Mouse (Mus musculus) kidney, postnatal 4 days (tissue): ENCODE measurements around the gene Anxa5.

ENCODE experiments used
- DNase-seq, 2 experiments: peaks; one replicate each; pipeline ENCODE4 v3.0.0; 2021; ENCODE audit warnings: mixed read lengths in 2 of 2

Anxa5 gene

GRCm38 (mm10) chr3:36446918-36447317 lies 28.8 kb downstream of the Anxa5 start:
- no peak for DNase-seq

GRCm38 (mm10) chr3:36446506-36446905 lies 29.2 kb downstream of the Anxa5 start:
- DNase-seq, result no peak

- DNase-seq, result no peak
These were observed 29.7 kb downstream of the Anxa5 start for GRCm38 (mm10) chr3:36446041-36446440.

GRCm38 (mm10) chr3:36442426-36442825 lies 33.3 kb downstream of the Anxa5 start:
- peak; percentile 49 to 66 for DNase-seq

DNA sequence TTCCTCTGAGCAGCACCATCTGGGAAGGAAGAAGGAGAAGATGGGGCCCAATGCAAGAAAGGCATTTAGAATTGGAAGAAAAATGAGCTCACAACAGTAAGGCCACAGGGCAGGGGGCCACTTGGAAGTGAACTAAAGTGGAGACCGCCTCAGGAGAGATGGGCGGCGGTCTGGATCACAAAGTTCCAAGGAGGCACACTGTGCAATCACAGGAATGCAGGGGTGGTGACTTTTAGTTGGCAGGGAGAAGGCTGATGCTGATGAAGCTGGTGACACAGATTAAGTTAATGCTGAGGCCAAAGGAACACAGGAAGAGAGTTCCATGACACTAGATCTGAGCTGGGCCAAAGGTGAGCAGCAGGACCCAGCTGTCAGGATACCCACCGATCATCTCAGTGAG lies 35.4 kb downstream of the Anxa5 start:
- no peak for DNase-seq

- DNase-seq, result no peak
These were observed 45.3 kb downstream of the Anxa5 start for GRCm38 (mm10) chr3:36430360-36430759.

- DNase-seq, result no peak
These were observed 48.3 kb downstream of the Anxa5 start for GRCm38 (mm10) chr3:36427386-36427785.

- no peak for DNase-seq
These were observed 66.2 kb downstream of the Anxa5 start for GRCm38 (mm10) chr3:36409456-36409855.

- DNase-seq, result no peak
These were observed 68.7 kb downstream of the Anxa5 start for GRCm38 (mm10) chr3:36406967-36407366.

GRCm38 (mm10) chr3:36406340-36406739 lies 69.4 kb downstream of the Anxa5 start:
- no peak for DNase-seq

DNA sequence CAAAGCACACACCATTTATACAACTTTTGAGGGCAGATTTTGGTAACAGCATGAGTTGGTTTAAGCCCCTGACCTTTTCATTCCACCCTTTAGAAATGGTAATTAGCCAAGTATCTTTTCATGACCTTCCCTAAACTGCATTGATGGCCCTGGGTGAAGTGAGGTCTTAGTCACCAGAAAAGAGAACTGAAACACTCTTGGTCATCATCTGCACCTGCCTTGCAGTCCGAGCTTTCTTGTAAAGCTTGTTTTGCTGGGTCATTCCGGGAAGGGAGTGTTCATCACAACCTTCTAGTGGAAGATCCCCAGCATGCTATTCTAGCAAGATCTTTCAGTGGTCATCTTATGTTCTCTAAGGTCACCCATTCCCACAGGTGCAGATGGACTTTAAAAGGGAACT lies 73.8 kb downstream of the Anxa5 start:
- DNase-seq, result no peak

DNA sequence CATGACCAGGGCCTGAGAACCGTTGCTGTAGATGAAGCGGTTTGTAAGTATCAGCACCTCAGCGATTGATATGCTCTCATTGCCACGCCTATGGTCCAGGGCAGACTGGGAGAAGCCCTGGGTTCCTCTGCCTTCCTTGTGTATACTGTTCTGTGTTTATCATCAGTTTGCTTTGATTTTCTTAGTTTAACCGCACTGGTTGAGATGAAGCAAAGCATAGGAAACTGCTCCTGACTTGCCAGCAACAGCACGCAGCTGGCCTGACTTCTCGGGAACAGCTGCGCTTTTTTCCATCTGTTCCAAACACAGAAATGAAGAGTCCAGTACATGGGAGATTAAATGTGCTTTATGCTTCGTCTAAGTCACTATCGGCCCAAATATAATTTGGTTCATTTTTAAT lies 75.0 kb downstream of the Anxa5 start:
- DNase-seq, result no peak
